19 mouse cellular contexts compared by ENCODE assay signal in the genomic region with DNA sequence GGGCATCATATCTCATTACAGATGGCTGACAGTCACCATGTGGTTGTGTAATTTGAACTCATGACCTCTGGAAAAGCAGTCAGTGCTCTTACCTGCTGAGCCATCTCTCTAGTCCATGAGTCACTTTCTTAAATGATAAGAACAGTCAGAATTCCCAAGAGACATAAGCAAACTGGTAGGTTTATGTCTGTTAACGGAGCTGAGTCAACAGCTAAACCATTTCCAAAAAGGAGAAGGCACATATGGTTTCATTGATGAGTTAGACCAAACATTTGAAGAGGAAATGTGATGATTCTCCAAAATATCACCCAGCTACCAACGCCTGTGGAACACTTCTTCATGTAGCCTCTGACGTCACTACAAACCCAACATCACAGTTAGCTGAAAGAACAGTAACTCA. TPM values are rescaled to one million over a fixed set of nuclear protein-coding genes. Genes with fewer than 3 reads are reported as not detected.
"Had no signal": no experiment of that assay in that cellular context is flagged by ENCODE, and none has a peak within 500 bp of the region (broad histone marks: within the 10 kb centered on the region; RNA-seq: fewer than 3 reads in every experiment).

No protein-coding gene starts in this region.

- ATAC-seq: lung, postnatal 0 days; midbrain, embryonic 13.5 days; midbrain, embryonic 15.5 days had no signal

- DNase-seq: lung, adult 2 months; lung, postnatal 14 days; lung, postnatal 36 days; right cerebral cortex, postnatal 14 days; thymus, adult 18-20 months; thymus, postnatal 14 days; thymus, postnatal 36 days had no signal

RNA-seq across cellular contexts. Expression of gene Nms, which starts 32.8 kb away (rescaled TPM):
- total RNA-seq: megakaryocyte progenitor cell, adult 5-6 weeks; midbrain, postnatal 0 days; monocyte, adult 5-6 weeks; neutrophil, adult 5-6 weeks had no signal
- polyA plus RNA-seq: lung, adult 2 months; lung, embryonic 15.5 days; lung, postnatal 0 days; macrophage; midbrain, embryonic 15.5 days; spleen, adult 2 months; stomach, embryonic 15.5 days; stomach, postnatal 0 days had no signal
